Mouse (Mus musculus): Measurements from ENCODE around the gene Dpf1. TPM values are rescaled to one million over a fixed set of nuclear protein-coding genes. Genes with fewer than 3 reads are reported as not detected.

Dpf1 gene
- total RNA-seq, 2 experiments from 2014 or later = 1.4 to 2.6 TPM

- DNase-seq = peak; percentile 85
Observed at GRCm38 (mm10) chr7:29288942-29289638, 14.7 kb upstream of the Dpf1 start, which contains the start of gene Ppp1r14a. Gene Ppp1r14a, plus strand, starts transcription at chr7:29289308.

GRCm38 (mm10) chr7:29289856-29290255 is 13.9 kb upstream of the Dpf1 start:
- DNase-seq = no peak

- no peak for DNase-seq
Observed at GRCm38 (mm10) chr7:29290691-29291485, 12.9 kb upstream of the Dpf1 start.

GRCm38 (mm10) chr7:29291616-29292457 is 11.9 kb upstream of the Dpf1 start:
- no peak for DNase-seq

GRCm38 (mm10) chr7:29292458-29293098 is 11.2 kb upstream of the Dpf1 start:
- DNase-seq = no peak

GRCm38 (mm10) chr7:29293131-29294065 is 10.4 kb upstream of the Dpf1 start:
- DNase-seq = peak; percentile 43

- no peak for DNase-seq
Observed at GRCm38 (mm10) chr7:29294111-29294761, 9.5 kb upstream of the Dpf1 start.

- no peak for DNase-seq
Observed at GRCm38 (mm10) chr7:29295861-29296647, 7.7 kb upstream of the Dpf1 start.

GRCm38 (mm10) chr7:29296998-29297397 is 6.8 kb upstream of the Dpf1 start:
- DNase-seq = peak; percentile 75

- DNase-seq = peak; percentile 81
Observed at GRCm38 (mm10) chr7:29301127-29301566, 2.6 kb upstream of the Dpf1 start.

- no peak for DNase-seq
Observed at GRCm38 (mm10) chr7:29302641-29303040, 1.1 kb upstream of the Dpf1 start.

- no peak for DNase-seq
Observed at GRCm38 (mm10) chr7:29304463-29305262, 912 bp downstream of the Dpf1 start.

GRCm38 (mm10) chr7:29305263-29305988 is 1.7 kb downstream of the Dpf1 start:
- no peak for DNase-seq

GRCm38 (mm10) chr7:29306108-29306507 is 2.4 kb downstream of the Dpf1 start:
- no peak for DNase-seq

GRCm38 (mm10) chr7:29306619-29307018 is 2.9 kb downstream of the Dpf1 start:
- no peak for DNase-seq

GRCm38 (mm10) chr7:29307350-29308104 is 3.8 kb downstream of the Dpf1 start:
- DNase-seq = peak; percentile 96

- peak; percentile 60 for DNase-seq
Observed at GRCm38 (mm10) chr7:29309221-29309721, 5.5 kb downstream of the Dpf1 start.

Measured in adrenal gland, postnatal 10 days (tissue).